Mouse (Mus musculus) MEL (cell line): ENCODE data around the gene Zfp820.

Experiments used
- CHD2 ChIP-seq: IDR thresholded peaks from 2 replicates; pipeline ENCODE4 v1.6.1; 2011; ENCODE audit warnings: low read length, improper control_type of control experiment
- CTCF ChIP-seq, 3 experiments: IDR thresholded peaks in 2 of 3; conservative IDR thresholded peaks in 1 of 3; 2 replicates each; pipeline ENCODE4 v1.5.1; 2011 to 2012; ENCODE audit warnings: low read length in 3 of 3, low read depth in 2 of 3, mild to moderate bottlenecking in 2 of 3, improper control_type of control experiment in 1 of 3, inconsistent platforms in 1 of 3, mixed read lengths in 1 of 3, moderate library complexity in 1 of 3; ENCODE audit not compliant: control insufficient read depth in 1 of 3, insufficient read depth in 1 of 3, poor library complexity in 1 of 3, severe bottlenecking in 1 of 3
- EP300 ChIP-seq, 2 experiments: IDR thresholded peaks; 2 replicates each; pipeline ENCODE4 v1.6.1; 2011; ENCODE audit warnings: improper control_type of control experiment in 2 of 2, low read length in 2 of 2, low read depth in 1 of 2, mild to moderate bottlenecking in 1 of 2
- MEF2A ChIP-seq: IDR thresholded peaks from 2 replicates; pipeline ENCODE4 v1.6.1; 2014; ENCODE audit warnings: low read depth, mild to moderate bottlenecking, inconsistent platforms, low read length, improper control_type of control experiment; ENCODE audit not compliant: poor library complexity, insufficient replicate concordance, severe bottlenecking; ENCODE audit errors: extremely low read depth
- POLR2A ChIP-seq, 2 experiments: IDR thresholded peaks; 2 replicates each; pipeline ENCODE4 v1.6.1; 2011 to 2012; ENCODE audit warnings: low read length in 2 of 2, mild to moderate bottlenecking in 2 of 2, control low read depth in 1 of 2, improper control_type of control experiment in 1 of 2, low read depth in 1 of 2, moderate library complexity in 1 of 2; ENCODE audit not compliant: control insufficient read depth in 1 of 2, insufficient read depth in 1 of 2, poor library complexity in 1 of 2
- TAL1 ChIP-seq: IDR thresholded peaks from 2 replicates; pipeline ENCODE4 v1.6.1; 2012; ENCODE audit warnings: mild to moderate bottlenecking, inconsistent platforms, low read length, moderate library complexity, mixed read lengths
- TCF12 ChIP-seq: IDR thresholded peaks from 2 replicates; pipeline ENCODE4 v1.6.1; 2014; ENCODE audit warnings: low read depth, mild to moderate bottlenecking, inconsistent platforms, low read length, improper control_type of control experiment, moderate library complexity
- UBTF ChIP-seq: IDR thresholded peaks from 2 replicates; pipeline ENCODE4 v1.6.1; 2012; ENCODE audit warnings: low read depth, mild to moderate bottlenecking, inconsistent platforms, low read length, improper control_type of control experiment, moderate library complexity, borderline replicate concordance; ENCODE audit not compliant: insufficient read depth

GRCm38 (mm10) chr17:21770336-21770735 lies 75.2 kb downstream of the Zfp820 start:
- no peak for TF ChIP-seq TAL1
- no peak for TF ChIP-seq EP300 (IDR thresholded peaks at IDR 0.05; ENCODE audit: low read depth in 1 of 2, low read length in 2 of 2)
- TF ChIP-seq CTCF (IDR thresholded peaks at IDR 0.05 in 2 of 3, conservative IDR thresholded peaks at IDR 0.05 in 1 of 3; ENCODE audit: control insufficient read depth in 1 of 3, insufficient read depth in 1 of 3, low read depth in 2 of 3, low read length in 3 of 3, poor library complexity in 1 of 3, severe bottlenecking in 1 of 3), result no peak
- TF ChIP-seq POLR2A (IDR thresholded peaks at IDR 0.05; ENCODE audit: control insufficient read depth in 1 of 2, insufficient read depth in 1 of 2, low read depth in 1 of 2, low read length in 2 of 2, poor library complexity in 1 of 2), result no peak
- no peak for TF ChIP-seq MEF2A
- TF ChIP-seq UBTF, result no peak
- no peak for TF ChIP-seq CHD2
- TF ChIP-seq TCF12, result no peak
